Mouse (Mus musculus) T-helper 17 cell (primary cell): ENCODE data around the gene Fam214a.

Experiments
- in situ Hi-C, 2 experiments: fragments of 300-600 bp; cut with MboI, MseI; formaldehyde crosslinking; loops; 1 replicate in 1 of 2; 2 replicates in 1 of 2; pipeline ENCODE4 v1.15.1; 2025; ENCODE audit warnings: high pct_unique_total_duplicates in 2 of 2

The Fam214a gene

GRCm38 (mm10) chr9:74952756-74953247, at the start of gene Fam214a:
TSS of gene Fam214a (plus strand) at chr9:74952884.
- in situ Hi-C loops = loop anchor here in 1 of 2 experiments (5.0 kb wide), 1 partner anchor 46 kb away; no protein-coding TSS in a partner anchor

GRCm38 (mm10) chr9:74904866-74905508, 47.7 kb upstream of the Fam214a start:
- in situ Hi-C loops = loop anchor here (5.0 to 10.0 kb wide), 6 partner anchors 47 to 370 kb away; partner anchors contain the start of gene Fam214a (in 1 of the 2)

DNA sequence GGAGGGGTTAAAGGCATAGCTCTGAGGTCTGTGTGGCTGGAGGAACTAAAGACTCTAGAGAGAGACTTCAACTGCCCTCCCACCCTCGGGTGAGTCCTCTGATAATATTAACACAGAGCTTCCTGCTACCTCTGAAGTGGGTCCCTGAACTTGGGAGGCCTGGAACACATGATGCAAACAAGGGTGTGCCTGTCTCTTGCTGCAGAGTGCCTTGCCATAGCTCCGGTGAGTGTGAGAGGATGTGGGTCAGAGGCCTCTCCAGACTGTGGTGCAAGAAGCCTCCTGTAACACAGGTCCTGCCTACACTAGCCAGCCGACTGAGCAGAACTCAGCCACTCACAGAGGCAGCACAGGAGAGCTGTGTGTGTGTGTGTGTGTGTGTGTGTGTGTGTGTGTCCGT, 45.7 kb upstream of the Fam214a start:
- in situ Hi-C loops = loop anchor here (5.0 to 10.0 kb wide), 4 partner anchors 45 to 368 kb away; partner anchors contain the start of gene Fam214a (in 1 of the 2)

- in situ Hi-C loops = loop anchor here (5.0 to 10.0 kb wide), 4 partner anchors 43 to 366 kb away; partner anchors contain the start of gene Fam214a (in 1 of the 2)
These were observed 43.4 kb upstream of the Fam214a start for GRCm38 (mm10) chr9:74909245-74909644.

GRCm38 (mm10) chr9:74910226-74910759, 42.4 kb upstream of the Fam214a start:
- in situ Hi-C loops = no loop called here

GRCm38 (mm10) chr9:74911430-74911829, 41.3 kb upstream of the Fam214a start:
- in situ Hi-C loops = no loop called here

DNA sequence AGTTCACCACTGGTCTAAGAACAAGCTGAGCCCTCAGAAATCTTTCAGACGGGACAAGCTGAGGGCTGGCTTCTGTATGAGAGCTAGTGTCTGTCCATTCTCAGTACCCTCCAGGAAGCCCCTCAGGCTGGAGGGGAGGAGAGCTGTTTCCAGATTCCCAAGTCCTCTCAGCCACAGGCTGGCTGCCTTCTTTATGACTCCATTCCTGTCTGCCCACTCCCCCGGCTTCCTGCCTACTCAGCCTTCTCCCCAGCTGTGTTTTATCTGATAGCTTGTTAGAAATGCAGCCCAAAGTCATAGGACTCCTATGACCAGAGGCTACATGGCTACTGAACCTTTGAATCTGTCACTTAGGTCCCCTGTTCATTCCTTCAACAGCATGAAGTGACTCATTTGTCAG, 40.8 kb upstream of the Fam214a start:
- in situ Hi-C loops = no loop called here

- in situ Hi-C loops = no loop called here
These were observed 39.9 kb upstream of the Fam214a start for GRCm38 (mm10) chr9:74912619-74913376.

DNA sequence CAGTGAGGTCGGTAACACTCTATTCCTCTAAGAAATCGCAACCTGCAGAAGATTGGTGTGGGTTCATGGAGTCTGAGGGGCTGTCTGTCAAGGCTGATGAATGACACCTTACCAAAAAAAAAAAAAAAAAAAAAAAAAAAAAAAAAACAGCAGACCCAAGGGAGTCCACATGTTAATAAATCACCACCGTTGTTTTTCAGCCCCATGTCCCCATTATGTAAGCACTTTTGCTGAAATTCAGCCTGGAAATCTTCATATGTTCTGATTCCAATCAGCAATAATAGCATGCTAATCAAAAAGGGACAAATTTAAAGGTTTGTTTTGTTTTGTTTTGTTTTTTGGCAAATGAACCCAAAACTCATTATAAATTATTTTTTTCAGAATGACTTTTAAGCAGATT, 37.1 kb upstream of the Fam214a start:
- in situ Hi-C loops = no loop called here

DNA sequence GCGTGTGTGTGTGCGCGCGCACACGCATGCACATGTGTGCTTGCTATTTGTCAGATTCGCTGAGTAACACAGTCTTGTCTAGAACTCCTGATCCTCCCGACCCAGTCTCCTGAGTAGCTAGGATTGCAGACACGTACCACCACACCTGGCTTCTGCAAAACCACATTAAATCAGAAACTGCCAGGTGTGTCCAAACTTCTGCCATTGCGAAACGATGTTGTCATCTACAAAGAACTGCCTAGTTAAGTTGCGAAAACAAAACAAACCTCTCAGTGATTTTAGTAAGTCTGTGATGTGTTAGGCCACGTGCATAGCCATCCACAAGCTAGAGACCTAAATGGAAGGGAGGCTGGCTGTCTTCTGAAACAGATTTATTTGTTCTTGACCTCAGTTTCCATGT, 32.2 kb upstream of the Fam214a start:
- in situ Hi-C loops = no loop called here

DNA sequence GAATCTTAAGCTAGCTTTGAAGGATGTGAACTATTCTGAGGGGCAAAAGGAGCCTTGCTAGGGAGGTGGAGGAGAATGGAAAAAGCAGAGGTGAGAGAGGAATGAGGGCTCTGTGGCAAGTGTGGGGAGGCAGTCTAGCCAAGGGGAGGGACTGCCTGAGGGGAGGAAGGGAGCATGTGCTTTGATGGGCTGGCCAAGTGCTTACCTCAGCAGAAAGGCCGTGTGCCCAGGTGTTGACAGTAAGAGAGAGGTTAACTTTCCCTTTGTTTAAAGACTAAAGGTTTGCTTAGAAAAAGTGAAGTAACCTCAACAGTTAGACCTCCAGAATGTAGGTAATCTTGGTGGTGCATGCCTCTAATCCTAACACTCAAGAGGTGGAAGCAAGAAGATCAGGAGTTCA, 31.3 kb upstream of the Fam214a start:
- in situ Hi-C loops = no loop called here

DNA sequence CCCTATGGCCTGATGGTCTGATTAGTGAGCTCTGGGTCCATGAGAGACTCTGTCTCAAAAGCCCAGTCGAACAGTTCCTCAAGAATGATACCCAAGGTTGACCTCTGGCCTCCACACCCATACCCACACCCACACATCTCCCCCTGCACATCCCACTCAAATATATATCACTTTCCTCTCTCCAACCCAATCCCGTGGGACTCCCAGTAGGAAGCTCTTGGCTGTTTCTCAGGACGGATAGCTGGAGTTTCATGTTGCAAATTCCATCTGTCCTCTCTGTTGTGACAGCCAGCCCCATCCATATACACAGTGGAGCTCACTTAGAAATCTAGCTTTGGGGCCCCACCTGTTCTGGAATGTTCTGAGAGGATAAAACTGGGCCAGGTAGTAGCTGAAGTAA, 29.8 kb upstream of the Fam214a start:
- in situ Hi-C loops = no loop called here

GRCm38 (mm10) chr9:74923291-74923977, 29.2 kb upstream of the Fam214a start:
- in situ Hi-C loops = no loop called here

DNA sequence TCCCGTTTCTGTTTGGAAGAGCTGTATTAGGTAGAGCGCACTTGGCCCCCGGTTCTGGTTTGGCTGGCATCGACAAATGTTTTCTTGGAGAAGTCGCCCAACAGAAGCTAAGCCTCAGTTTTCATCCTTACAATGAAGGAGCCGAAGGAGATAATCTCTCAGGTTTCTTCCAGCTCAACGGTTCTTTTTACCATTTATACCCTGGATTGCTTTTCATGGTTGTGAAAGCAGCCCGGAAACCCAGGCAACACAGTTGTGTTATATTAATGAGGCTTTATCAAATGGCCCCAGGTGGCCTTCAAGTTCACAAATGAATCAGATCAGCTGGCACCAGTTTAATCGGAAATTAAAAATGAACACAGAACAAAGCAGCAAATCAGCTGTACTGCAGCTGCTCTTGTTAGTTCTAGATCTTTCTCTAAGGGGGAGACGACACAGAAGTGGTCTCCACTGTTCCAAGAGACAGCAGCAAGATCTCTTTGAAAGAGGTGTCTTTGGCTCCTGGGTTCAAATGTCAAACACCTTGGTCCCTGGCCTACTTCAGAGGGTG, 27.4 kb upstream of the Fam214a start:
- in situ Hi-C loops = no loop called here

DNA sequence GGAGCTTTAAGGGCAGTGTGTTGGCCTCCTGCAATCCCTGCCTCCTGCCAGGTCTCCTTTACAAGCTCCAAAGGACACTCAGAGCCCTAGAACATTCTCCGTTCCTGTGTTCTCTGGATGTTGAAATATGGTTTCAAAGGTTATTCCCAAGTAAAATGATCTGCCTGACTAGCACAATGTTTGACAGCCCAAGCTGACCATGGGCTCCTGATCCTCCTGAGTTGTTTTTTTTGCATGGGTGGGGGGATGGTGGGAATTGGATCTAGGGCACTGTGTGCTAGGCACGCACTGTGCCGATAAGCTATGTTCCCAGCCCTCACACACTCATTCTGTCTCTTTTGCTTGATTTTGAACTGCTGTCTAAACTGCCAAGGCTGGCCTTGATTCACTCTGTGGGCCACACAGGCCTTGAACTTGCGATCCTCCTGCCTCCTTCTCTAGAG, 22.7 kb upstream of the Fam214a start:
- in situ Hi-C loops = no loop called here

DNA sequence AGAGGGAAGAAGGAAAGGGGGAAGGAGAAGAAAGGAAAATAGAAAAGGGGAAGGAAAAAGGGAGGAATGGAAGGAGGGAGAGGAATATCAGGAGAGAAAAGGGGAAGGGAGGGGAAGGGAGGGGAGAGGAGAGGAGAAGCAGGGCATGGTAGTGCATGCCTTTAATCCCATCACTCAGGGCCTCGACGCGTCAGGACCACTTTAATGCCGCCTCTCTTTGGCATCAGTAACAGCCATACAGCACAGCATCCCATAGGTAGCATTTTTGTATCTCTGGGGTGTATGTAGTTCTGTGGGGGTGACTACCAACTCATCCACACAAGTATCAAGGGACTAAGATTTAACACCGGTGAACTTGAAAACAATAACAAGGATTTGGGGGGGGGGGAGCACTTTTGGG, 22.0 kb upstream of the Fam214a start:
- in situ Hi-C loops = no loop called here

DNA sequence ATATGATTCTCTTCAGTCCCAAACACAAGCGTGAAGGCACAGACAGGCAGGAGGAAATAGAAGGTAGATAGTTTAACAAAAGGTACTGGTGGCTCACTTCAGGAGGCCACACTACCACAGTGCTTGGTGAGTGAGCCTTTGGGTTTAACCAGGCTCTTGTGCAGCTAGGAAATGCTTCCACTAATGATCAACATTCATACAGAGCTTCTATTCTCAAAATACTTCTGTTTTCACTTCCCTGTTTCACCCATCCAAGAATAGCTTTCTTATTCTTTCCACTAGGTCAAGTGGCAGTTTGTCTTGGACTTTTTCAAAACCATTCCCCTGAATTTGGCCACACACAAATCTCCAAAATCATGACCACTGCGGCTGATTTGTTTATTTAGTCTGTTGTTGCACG, 17.4 kb upstream of the Fam214a start:
- in situ Hi-C loops = no loop called here

DNA sequence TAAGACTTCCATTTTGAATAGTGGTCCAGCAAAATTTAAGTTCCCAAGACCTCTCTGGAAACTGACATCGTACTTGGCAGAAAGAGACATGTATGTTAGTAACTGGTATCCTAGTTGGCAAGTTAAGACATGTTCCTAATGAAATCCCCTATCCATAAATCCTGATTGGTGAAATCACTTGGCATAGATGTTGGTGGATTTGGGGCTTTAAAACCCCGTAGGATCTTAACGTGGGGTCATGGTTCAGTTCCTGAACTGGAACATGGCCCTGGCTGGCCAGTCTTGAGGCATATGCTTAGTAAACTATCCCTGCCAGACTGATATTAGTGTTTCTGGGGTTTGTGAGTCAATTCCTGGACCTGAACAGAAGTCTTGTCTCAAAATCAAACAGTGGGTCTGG, 14.9 kb upstream of the Fam214a start:
- in situ Hi-C loops = no loop called here

GRCm38 (mm10) chr9:74938670-74939534, 13.8 kb upstream of the Fam214a start:
- in situ Hi-C loops = no loop called here

- in situ Hi-C loops = no loop called here
These were observed 5.8 kb upstream of the Fam214a start for GRCm38 (mm10) chr9:74946713-74947402.
